Mouse (Mus musculus): Measurements from ENCODE around the gene Gm21560.
"Not testable (repeated sequence)": the region's sequence is repeated elsewhere in the genome, so short reads cannot be mapped to it uniquely, and the experiment has no call there.

Gene Gm21560

GRCm38 (mm10) chr14:6219192-6219591 lies at the start of gene Gm21560:
Gm21560 (minus strand) TSS chr14:6219292.
- not testable (repeated sequence) for DNase-seq (ENCODE audit: low read depth)

GRCm38 (mm10) chr14:6163538-6163937 lies 55.6 kb downstream of the Gm21560 start:
- not testable (repeated sequence) for DNase-seq (ENCODE audit: low read depth)

GRCm38 (mm10) chr14:6161085-6161484 lies 58.0 kb downstream of the Gm21560 start:
- DNase-seq (ENCODE audit: low read depth) = not testable (repeated sequence)

Measured in 416B (cell line).